Mouse (Mus musculus): Measurements from ENCODE around the gene Zkscan3. TPM values are rescaled to one million over a fixed set of nuclear protein-coding genes. Genes with fewer than 3 reads are reported as not detected.
"Not testable (repeated sequence)": the region's sequence is repeated elsewhere in the genome, so short reads cannot be mapped to it uniquely, and the experiment has no call there.

The Zkscan3 gene
- polyA plus RNA-seq, 1 experiment: 25.5 TPM

DNA sequence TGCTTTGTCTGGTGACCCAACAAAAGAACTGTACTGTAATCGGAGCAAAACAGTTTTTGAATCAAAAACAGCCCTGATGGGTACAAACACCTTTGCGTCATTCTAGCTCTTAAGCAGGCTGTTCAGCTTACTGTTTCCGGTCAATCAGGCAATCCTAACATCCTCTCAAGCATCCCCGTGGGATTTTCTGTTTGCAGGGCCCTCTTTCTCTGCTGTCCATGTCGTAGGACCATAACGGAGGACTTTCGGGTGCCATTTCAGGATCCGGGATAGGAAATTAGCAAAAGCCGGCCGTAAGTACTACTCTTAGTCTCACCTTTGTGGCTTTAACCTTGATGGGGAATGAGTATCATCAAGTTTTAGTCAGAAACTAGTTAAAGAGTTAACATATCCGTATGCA, 4.8 kb upstream of the Zkscan3 start:
- TF ChIP-seq CTCF (IDR thresholded peaks at IDR 0.05; ENCODE audit: control insufficient read depth, insufficient read depth, low read length) (no peak), POLR2A (IDR thresholded peaks at IDR 0.05; ENCODE audit: borderline replicate concordance, control insufficient read depth, low read depth, low read length) (no peak)
- 84% methylated on average over 11 of the region's 11 CpGs for WGBS
- Histone ChIP-seq H3K4me1 (ENCODE audit: control insufficient read depth, insufficient read depth, low read length) (no peaks in the 10 kb centered on the region), H3K4me3 (replicated peaks; ENCODE audit: control insufficient read depth, low read depth, low read length) (no peak overlapping the region), H3K27ac (ENCODE audit: control insufficient read depth, insufficient read depth, low read depth, low read length, poor library complexity) (no peak overlapping the region)

DNA sequence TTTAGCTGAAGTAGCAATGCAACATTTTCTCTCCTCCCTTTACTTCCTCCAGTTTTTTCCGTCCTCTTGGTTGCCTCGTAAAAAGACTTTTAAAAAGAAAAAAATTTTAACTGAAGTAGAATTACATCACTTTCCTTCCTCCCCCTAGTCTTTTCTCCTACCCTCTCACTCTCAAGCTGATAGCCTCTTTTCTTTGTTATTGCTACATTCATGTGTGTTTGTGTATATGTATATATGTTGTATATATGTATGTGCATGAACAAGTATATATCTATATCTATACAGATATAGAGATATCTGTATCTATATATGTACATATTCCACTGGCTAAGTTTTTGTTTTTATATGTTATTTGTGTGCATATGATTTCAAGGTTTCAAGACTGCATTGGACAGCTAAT, 293 bp upstream of the Zkscan3 start:
- peak overlapping the region; percentile 91 for H3K4me3 ChIP-seq (replicated peaks; ENCODE audit: control insufficient read depth, low read depth, low read length)
- no peak for TF ChIP-seq CTCF (IDR thresholded peaks at IDR 0.05; ENCODE audit: control insufficient read depth, insufficient read depth, low read length)
- H3K27ac ChIP-seq (ENCODE audit: control insufficient read depth, insufficient read depth, low read depth, low read length, poor library complexity): no peak overlapping the region
- 0% methylated on average over 2 of the region's 2 CpGs for WGBS
- H3K4me1 ChIP-seq (ENCODE audit: control insufficient read depth, insufficient read depth, low read length): no peaks in the 10 kb centered on the region

DNA sequence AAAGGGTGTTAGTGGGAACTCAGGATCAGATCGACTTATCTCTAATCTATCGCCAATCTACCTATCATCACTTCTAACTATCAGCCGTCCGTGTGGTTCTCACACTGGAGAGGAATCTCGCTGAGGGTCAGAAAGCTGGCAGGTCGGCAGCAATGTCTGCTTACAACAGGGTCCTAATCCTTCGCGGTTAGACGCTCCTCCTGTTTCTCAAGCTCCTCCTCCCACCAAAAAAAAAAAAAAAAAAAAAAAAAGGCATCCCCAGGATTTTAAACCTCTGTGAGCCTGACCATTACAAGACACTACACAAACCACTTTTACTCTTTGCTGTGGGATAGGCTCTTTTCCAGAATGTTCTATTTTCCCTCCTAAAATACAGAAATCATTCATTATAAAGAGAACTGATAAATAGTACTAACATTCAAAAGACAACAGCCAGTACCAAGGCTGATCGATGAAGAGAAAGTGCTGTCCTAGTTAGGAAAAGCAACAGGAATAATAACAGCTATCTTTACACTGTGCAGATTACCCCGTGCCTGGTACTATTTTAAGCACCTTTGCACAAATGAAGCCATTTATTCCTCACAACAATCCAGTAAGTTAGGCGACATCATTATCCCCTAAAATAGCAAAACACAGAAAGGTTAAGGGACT, 794 bp downstream of the Zkscan3 start:
- no peaks in the 10 kb centered on the region for H3K4me1 ChIP-seq (ENCODE audit: control insufficient read depth, insufficient read depth, low read length)
- TF ChIP-seq CTCF (IDR thresholded peaks at IDR 0.05; ENCODE audit: control insufficient read depth, insufficient read depth, low read length): no peak
- no peak for TF ChIP-seq POLR2A (IDR thresholded peaks at IDR 0.05; ENCODE audit: borderline replicate concordance, control insufficient read depth, low read depth, low read length)
- 32% methylated on average over 12 of the region's 12 CpGs for WGBS
- peak overlapping the region; percentile 91 for H3K4me3 ChIP-seq (replicated peaks; ENCODE audit: control insufficient read depth, low read depth, low read length)
- no peak overlapping the region for H3K27ac ChIP-seq (ENCODE audit: control insufficient read depth, insufficient read depth, low read depth, low read length, poor library complexity)

DNA sequence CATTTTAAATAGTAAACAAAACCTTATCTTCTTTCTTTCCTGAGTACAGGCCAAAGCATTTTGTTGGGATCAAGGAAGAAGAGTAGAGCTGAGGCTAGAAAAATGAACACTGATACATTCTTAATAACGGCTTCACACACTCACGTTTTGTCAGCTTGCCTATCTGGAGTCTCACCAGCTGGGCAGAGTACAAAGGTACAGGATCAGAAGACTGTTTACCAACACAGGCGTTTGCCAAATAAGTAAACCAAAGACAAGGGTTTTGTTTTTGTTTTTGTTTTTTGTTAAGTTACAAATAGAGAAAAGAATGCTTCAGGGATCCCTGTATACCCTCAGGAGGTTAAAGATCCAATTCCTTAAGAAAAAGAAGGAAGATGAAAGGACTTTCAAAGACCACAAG, 1.4 kb downstream of the Zkscan3 start:
- TF ChIP-seq CTCF (IDR thresholded peaks at IDR 0.05; ENCODE audit: control insufficient read depth, insufficient read depth, low read length) (no peak), POLR2A (IDR thresholded peaks at IDR 0.05; ENCODE audit: borderline replicate concordance, control insufficient read depth, low read depth, low read length) (no peak)
- Histone ChIP-seq H3K4me3 (replicated peaks; ENCODE audit: control insufficient read depth, low read depth, low read length) (no peak overlapping the region), H3K4me1 (ENCODE audit: control insufficient read depth, insufficient read depth, low read length) (no peaks in the 10 kb centered on the region), H3K27ac (ENCODE audit: control insufficient read depth, insufficient read depth, low read depth, low read length, poor library complexity) (no peak overlapping the region)
- WGBS: 79% methylated on average over 3 of the region's 3 CpGs

DNA sequence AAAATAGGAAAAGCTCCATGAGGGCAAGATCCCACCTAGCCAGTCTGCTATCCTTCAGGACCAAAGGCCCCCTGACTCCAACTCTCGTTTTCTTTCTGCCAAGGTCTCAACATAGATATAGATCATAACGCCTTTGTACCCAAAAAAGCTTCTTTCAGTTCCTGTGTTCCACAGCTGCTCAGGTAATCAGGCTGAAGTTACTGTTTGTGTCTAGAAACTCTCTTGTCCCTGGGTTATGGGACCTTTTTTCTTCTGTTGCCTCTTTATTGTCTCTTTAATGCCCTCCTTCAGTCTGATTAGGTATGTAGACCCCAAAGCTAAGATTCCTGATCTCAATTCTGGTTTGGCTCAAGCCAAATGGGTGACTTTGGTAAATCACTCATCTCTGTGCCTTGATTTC, 5.1 kb downstream of the Zkscan3 start:
- Histone ChIP-seq H3K4me3 (replicated peaks; ENCODE audit: control insufficient read depth, low read depth, low read length) (no peak overlapping the region), H3K4me1 (ENCODE audit: control insufficient read depth, insufficient read depth, low read length) (no peaks in the 10 kb centered on the region), H3K27ac (ENCODE audit: control insufficient read depth, insufficient read depth, low read depth, low read length, poor library complexity) (no peak overlapping the region)
- TF ChIP-seq CTCF (IDR thresholded peaks at IDR 0.05; ENCODE audit: control insufficient read depth, insufficient read depth, low read length) (no peak), POLR2A (IDR thresholded peaks at IDR 0.05; ENCODE audit: borderline replicate concordance, control insufficient read depth, low read depth, low read length) (no peak)
- 69% methylated on average over 2 of the region's 2 CpGs for WGBS

DNA sequence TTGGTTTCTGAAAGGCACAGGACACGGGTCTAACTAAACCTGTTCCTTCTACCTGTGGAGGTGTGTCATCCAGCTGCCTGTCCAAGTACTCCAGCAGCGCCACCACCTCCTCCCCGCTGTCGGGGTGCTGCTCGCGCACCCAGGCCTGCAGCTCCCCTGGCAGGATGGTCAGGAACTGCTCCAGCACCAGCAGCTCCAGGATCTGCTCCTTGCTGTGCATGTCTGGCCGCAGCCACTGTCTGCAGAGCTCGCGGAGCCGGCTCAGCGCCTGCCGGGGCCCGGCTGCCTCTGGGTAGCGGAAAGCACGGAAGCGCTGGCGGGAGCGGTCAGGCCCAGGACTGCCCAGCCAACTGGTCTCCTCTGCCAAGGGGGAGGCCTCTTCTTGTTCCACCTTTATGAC, 6.5 kb downstream of the Zkscan3 start:
- not testable (repeated sequence) for H3K4me1 ChIP-seq (ENCODE audit: control insufficient read depth, insufficient read depth, low read length)
- WGBS: 95% methylated on average over 18 of the region's 18 CpGs

DNA sequence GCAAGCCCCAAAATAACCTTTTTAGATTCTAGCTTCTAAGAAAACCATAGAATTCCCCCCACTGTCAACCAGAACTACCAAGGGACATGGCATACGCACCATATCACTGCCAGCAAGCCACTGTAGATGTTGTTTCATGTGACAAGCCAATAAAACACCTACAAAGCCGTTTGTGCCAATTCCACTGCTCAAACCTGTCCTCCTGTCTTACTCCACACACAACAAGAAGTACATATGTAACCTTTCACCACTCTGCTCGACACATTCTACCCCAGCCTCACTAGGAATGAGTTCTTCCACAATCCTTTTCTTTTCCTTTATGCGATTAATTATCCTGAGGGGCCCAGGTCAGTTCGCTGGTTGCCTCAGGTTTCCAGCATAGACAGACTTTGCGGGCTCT, 6.9 kb downstream of the Zkscan3 start:
- TF ChIP-seq CTCF (IDR thresholded peaks at IDR 0.05; ENCODE audit: control insufficient read depth, insufficient read depth, low read length) (no peak), POLR2A (IDR thresholded peaks at IDR 0.05; ENCODE audit: borderline replicate concordance, control insufficient read depth, low read depth, low read length) (no peak)
- H3K4me1 ChIP-seq (ENCODE audit: control insufficient read depth, insufficient read depth, low read length): no peaks in the 10 kb centered on the region
- 92% methylated on average over 6 of the region's 6 CpGs for WGBS
- no peak overlapping the region for H3K27ac ChIP-seq (ENCODE audit: control insufficient read depth, insufficient read depth, low read depth, low read length, poor library complexity)
- no peak overlapping the region for H3K4me3 ChIP-seq (replicated peaks; ENCODE audit: control insufficient read depth, low read depth, low read length)

More for the DNA sequence above, 6.5 kb downstream of the Zkscan3 start:
- H3K27ac ChIP-seq (ENCODE audit: control insufficient read depth, insufficient read depth, low read depth, low read length, poor library complexity); H3K4me3 ChIP-seq (replicated peaks; ENCODE audit: control insufficient read depth, low read depth, low read length): not testable (repeated sequence)

DNA sequence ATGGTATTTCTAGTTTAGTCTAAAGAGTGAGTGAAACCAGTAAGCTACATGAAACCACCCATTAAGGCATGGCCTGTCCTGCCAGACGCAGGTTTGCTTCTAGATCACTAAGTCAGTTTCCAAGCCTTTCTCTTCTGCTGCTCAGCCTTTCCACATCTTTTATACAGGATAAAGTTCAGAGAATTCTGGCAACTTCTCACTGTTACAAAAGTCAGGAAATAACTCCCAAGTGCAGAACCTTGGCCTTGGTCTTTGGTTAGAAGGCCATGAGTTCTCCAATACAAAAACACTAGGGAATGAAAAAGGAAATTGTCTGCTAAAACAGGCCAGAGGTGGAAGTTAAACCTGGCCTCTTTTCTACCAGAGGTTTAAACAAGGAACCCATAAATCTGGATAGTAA, 7.3 kb downstream of the Zkscan3 start:
- no peak overlapping the region for H3K27ac ChIP-seq (ENCODE audit: control insufficient read depth, insufficient read depth, low read depth, low read length, poor library complexity)
- WGBS: 84% methylated on average over 1 of the region's 1 CpGs
- no peak for TF ChIP-seq POLR2A (IDR thresholded peaks at IDR 0.05; ENCODE audit: borderline replicate concordance, control insufficient read depth, low read depth, low read length)
- no peak for TF ChIP-seq CTCF (IDR thresholded peaks at IDR 0.05; ENCODE audit: control insufficient read depth, insufficient read depth, low read length)
- no peaks in the 10 kb centered on the region for H3K4me1 ChIP-seq (ENCODE audit: control insufficient read depth, insufficient read depth, low read length)
- H3K4me3 ChIP-seq (replicated peaks; ENCODE audit: control insufficient read depth, low read depth, low read length): no peak overlapping the region

DNA sequence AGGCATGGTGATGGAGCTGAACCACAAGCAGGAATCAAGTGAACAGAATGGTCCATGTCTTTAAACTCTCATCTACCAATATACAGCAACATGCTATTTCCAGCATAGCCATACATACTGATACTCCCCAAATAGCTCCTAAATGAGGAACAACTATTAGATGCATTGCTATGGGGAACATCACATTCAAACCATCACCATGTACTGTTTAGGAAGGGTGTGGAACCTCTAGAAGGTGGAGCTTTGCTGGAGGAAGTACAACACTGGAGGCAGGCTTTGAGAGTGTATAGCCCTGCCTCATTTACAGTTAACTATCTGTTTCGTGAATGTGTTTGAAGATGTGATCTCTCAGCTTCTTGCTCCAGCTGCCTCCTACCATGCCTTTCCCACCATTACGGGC, 24.8 kb downstream of the Zkscan3 start:
- 78% methylated on average over 2 of the region's 2 CpGs for WGBS
- TF ChIP-seq POLR2A (IDR thresholded peaks at IDR 0.05; ENCODE audit: borderline replicate concordance, control insufficient read depth, low read depth, low read length) (no peak), CTCF (IDR thresholded peaks at IDR 0.05; ENCODE audit: control insufficient read depth, insufficient read depth, low read length) (no peak)
- Histone ChIP-seq H3K27ac (ENCODE audit: control insufficient read depth, insufficient read depth, low read depth, low read length, poor library complexity) (no peak overlapping the region), H3K4me3 (replicated peaks; ENCODE audit: control insufficient read depth, low read depth, low read length) (no peak overlapping the region), H3K4me1 (ENCODE audit: control insufficient read depth, insufficient read depth, low read length) (no peaks in the 10 kb centered on the region)
